27 mouse cellular contexts compared by ENCODE assay signal in the genomic region with DNA sequence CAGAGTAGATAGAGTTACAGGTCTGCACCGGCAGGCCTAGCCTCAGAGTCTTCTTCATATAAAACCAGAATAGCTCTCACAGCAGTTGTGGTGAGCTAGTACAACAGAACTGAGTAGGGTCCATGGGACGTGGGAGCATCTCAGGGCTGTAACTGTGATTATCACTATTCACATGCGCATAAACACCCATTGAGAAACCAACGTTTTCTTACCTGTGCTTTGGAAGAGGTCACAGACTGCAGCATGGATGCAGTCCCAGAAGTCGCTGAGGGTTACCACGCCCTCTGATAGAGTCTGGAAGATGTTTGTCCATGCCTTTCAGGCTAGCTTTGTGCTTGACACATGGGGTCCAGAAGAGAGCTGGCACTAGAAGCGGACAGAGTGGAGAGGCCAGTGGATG. TPM values are rescaled to one million over a fixed set of nuclear protein-coding genes. Genes with fewer than 3 reads are reported as not detected.
"Had no signal": no experiment of that assay in that cellular context is flagged by ENCODE, and none has a peak within 500 bp of the region (broad histone marks: within the 10 kb centered on the region; RNA-seq: fewer than 3 reads in every experiment).

No protein-coding gene starts in this region.

- H3K9ac ChIP-seq: limb, embryonic 12.5 days; limb, embryonic 15.5 days; liver, embryonic 14.5 days; liver, postnatal 0 days; lung, embryonic 14.5 days; midbrain, embryonic 12.5 days; midbrain, embryonic 15.5 days; stomach, embryonic 15.5 days had no signal

- H3K27me3 ChIP-seq: limb, embryonic 12.5 days; limb, embryonic 15.5 days; midbrain, embryonic 12.5 days; midbrain, embryonic 15.5 days; stomach, embryonic 15.5 days had no signal

- H3K4me2 ChIP-seq: limb, embryonic 12.5 days; limb, embryonic 15.5 days; liver, embryonic 11.5 days; lung, embryonic 14.5 days; midbrain, embryonic 12.5 days; midbrain, embryonic 15.5 days; stomach, embryonic 15.5 days had no signal

- H3K27ac ChIP-seq: limb, embryonic 12.5 days; liver, embryonic 14.5 days; macrophage; midbrain, embryonic 12.5 days; midbrain, embryonic 15.5 days; stomach, embryonic 15.5 days had no signal

- DNase-seq: kidney, adult 9 months; kidney, postnatal 14 days; kidney, postnatal 4 days; left cerebral cortex, postnatal 4 days; liver, postnatal 0 days; lung, embryonic 14.5 days; retina, postnatal 1 day; right cerebral cortex, postnatal 25 days; spleen, adult 18-20 months; thymus, postnatal 25 days had no signal

- H3K9me3 ChIP-seq: limb, embryonic 12.5 days; limb, embryonic 15.5 days; midbrain, embryonic 12.5 days; midbrain, embryonic 15.5 days; stomach, embryonic 15.5 days had no signal

- H3K4me3 ChIP-seq: limb, embryonic 12.5 days; limb, embryonic 15.5 days; midbrain, embryonic 12.5 days; midbrain, embryonic 15.5 days; stomach, embryonic 15.5 days had no signal

- ATAC-seq: liver, postnatal 0 days; lung, postnatal 0 days; midbrain, embryonic 15.5 days had no signal

RNA-seq across cellular contexts. Expression of gene Ctf2, which starts 21.8 kb away (rescaled TPM):
- total RNA-seq: layer of hippocampus, adult 18-20 months; layer of hippocampus, postnatal 14 days; left cerebral cortex, adult 8-10 months; left cerebral cortex, postnatal 14 days; left cerebral cortex, postnatal 4 days; megakaryocyte, adult 5-6 weeks; neutrophil, adult 5-6 weeks had no signal
- polyA plus RNA-seq: liver, postnatal 0 days; lung, embryonic 14.5 days; macrophage; thymus, postnatal 0 days had no signal

RNA-seq across cellular contexts. Expression of gene Gm49388, which starts 31.7 kb away (rescaled TPM):
- total RNA-seq: megakaryocyte, adult 5-6 weeks had no signal
- polyA plus RNA-seq: kidney, embryonic 16.5 days; limb, embryonic 12.5 days; limb, embryonic 15.5 days; liver, embryonic 11.5 days; lung, postnatal 0 days; midbrain, embryonic 12.5 days; midbrain, embryonic 15.5 days; stomach, embryonic 15.5 days; thymus, postnatal 0 days had no signal
